Mouse (Mus musculus) cerebellum, postnatal 14 days (tissue): ENCODE measurements around the gene Epdr1.

ENCODE experiments used
- DNase-seq, 2 experiments: peaks; one replicate each; pipeline ENCODE4 v3.0.0; 2021; ENCODE audit warnings: mixed read lengths in 2 of 2

The Epdr1 gene

DNA sequence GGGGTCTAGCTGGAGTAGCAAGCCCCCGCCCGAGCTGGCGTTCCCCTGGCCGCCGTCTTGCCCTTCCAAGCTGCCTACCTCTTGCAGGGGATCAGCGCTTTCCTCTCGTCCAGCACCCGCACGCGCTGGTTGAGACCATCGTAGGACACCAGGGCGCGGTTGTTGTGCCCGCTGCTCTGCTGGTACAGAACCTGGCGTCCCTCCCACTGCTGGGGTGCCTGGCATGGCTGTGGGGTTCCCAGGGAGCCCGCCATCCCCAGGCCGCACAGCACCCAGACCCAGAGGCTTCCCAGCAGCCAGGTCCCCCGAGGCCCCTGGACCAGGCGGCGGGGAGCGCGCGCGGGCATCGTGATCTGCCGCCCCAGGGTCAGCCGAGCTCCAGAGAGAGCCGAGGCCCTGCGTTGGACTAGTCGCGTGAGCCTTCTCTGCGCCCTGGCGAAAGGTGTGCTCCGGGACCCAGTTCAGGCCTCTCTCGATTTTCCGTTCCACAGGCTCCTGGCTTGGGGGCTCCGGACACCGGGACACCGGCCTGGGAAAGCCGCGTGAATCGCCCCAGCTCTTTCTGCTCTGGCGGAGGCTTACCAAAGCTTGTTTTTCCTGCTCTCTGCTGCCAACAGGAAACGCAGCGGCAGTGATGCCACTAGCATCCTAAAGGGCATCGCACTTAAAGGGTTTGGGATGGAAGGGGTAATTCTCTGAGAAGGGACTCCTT, at the start of gene Epdr1:
TSS of gene Epdr1 (minus strand) at position 712 of the 712 bp plus-strand sequence.
- peak; percentile 85 to 88 for DNase-seq

- no peak for DNase-seq
Observed at GRCm38 (mm10) chr13:19668355-19669140, 48.8 kb upstream of the Epdr1 start.

DNA sequence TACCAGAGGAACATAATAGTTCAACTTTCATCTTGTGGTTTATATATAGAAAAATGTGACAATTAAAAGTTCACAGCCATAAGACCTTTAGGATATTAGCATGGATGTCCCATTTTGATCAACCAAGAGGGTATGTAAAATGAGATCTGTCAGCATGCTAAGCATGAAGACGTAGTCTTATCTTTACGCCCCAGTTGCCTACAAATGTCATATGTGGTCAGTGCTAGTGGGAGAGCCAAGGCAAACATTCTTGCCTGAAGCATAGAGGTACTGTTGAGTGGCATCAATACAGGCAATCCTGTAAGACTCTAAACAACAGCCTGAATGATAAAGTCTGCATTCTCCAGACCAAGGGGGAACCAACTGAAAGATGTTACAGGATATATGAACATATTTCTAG, 32.7 kb upstream of the Epdr1 start:
- no peak for DNase-seq

GRCm38 (mm10) chr13:19649824-19650223, 30.1 kb upstream of the Epdr1 start:
- no peak for DNase-seq

DNA sequence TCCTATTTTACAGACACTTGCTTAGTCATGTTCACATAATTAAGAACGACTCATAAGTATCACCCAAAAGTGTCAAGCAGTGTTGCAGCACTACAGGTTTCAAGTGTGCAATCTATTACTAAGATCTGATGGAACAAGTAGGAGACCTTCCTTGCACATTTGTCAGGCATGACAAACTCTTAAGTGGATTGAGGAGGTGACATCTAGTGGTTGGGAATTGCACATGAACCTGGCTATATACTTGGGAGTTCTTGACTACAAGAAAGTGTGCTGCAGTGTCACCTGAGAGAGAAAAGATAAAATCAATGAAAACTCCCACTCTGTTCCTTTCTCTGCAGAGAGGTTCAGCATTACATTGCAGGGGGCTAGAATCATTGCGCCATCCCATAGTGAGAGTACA, 24.5 kb upstream of the Epdr1 start:
- DNase-seq: peak in 1 of 2 experiments; percentile 22

- no peak for DNase-seq
Observed at GRCm38 (mm10) chr13:19643519-19643918, 23.8 kb upstream of the Epdr1 start.

GRCm38 (mm10) chr13:19640203-19640851, 20.6 kb upstream of the Epdr1 start:
- DNase-seq: peak; percentile 28 to 44

DNA sequence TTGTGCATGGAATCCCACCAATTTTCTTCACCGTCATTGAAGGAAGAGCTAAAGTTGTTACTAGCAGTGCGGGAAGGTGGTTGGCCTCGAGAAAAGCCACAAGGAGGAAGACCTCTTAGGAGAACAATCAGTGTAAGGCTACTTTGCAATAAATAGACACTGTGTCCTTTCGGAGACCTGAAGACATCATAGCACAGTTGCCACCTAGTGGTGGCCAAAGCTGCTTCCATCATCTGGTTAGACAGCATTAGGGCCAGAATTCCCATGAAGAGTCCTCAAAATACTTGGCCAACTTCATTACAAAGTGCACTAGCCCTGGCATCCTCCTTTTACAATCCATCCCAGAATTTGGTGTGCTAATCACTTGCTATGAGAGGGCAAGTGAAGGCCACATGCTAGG, 16.4 kb upstream of the Epdr1 start:
- peak; percentile 52 to 55 for DNase-seq

- no peak for DNase-seq
Observed at GRCm38 (mm10) chr13:19630768-19631709, 11.3 kb upstream of the Epdr1 start.

DNA sequence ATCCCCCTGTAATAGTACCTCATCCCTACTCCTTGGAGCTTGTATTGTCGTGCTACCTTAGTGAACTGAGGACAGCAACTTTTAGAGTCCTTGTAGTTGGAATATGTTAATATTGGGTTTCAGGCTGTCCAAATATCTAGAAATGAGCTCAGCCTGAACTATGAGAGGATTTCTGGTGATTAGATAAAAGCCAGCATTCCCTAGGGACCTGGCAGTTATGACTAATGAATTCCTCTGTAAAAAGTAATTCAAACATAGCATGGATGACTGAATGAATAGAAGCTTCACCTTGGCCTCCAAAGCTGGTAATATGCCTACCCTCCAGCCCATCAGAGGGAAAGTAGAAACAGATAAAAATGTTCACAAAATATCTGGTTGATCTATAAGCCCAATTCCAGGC, 6.7 kb upstream of the Epdr1 start:
- no peak for DNase-seq

DNA sequence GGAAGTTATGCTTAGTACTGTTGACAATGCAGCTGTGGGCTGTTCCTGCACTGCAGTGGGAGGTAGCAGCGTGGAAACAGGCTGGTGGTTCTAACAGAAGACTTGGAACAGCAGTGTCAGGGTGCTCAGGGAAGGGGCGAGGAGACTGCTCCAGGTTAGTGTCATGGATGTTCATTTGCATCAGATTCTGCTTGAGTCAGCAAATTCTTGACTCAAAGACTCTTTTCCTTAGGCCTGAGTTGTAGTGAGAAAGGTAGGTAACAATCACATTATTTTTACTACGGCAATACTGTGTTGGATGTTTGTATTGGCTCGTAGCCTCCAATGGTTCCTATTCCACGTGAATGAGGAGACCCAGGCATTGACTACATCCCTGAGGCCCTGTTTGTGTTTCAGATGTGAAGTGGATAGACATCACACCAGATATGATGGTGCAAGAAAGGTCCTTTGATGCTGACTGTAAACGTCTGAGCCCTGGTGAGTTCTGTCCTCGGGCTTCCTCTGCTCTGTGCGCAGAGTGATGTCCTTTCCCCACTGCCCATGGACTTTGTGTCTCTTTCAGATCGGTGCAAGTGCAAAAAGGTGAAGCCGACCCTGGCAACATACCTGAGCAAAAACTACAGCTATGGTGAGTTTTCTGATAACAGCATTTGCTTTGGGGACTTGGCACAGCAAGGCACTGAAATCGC, 5.0 kb upstream of the Epdr1 start:
- DNase-seq: no peak

- peak; percentile 32 to 47 for DNase-seq
Observed at GRCm38 (mm10) chr13:19623228-19623905, 3.6 kb upstream of the Epdr1 start.

- peak; percentile 52 to 61 for DNase-seq
Observed at GRCm38 (mm10) chr13:19622573-19623227, 3.0 kb upstream of the Epdr1 start, which contains the start of gene Sfrp4. TSS of gene Sfrp4 (plus strand) at chr13:19623104.

DNA sequence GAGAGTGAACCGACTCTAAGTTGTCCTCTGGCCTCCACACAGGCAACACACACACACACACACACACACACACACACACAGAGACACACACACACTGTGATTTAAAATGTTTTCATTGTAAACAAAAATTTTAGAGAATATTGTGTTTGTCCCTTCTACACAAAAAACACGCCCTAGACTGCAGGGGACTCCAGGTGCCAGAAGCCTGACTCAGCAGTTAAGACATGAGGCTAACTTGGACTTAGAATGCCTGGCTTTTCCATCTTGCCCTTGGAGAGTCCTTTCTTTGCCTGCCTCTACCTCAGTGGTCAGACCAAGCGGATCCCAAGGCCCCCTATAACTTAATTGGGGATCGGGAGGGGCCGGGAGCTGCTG, 899 bp downstream of the Epdr1 start:
- no peak for DNase-seq

GRCm38 (mm10) chr13:19618081-19618480, 1.6 kb downstream of the Epdr1 start:
- peak; percentile 45 to 51 for DNase-seq

- no peak for DNase-seq
Observed at GRCm38 (mm10) chr13:19614311-19614710, 5.4 kb downstream of the Epdr1 start.

DNA sequence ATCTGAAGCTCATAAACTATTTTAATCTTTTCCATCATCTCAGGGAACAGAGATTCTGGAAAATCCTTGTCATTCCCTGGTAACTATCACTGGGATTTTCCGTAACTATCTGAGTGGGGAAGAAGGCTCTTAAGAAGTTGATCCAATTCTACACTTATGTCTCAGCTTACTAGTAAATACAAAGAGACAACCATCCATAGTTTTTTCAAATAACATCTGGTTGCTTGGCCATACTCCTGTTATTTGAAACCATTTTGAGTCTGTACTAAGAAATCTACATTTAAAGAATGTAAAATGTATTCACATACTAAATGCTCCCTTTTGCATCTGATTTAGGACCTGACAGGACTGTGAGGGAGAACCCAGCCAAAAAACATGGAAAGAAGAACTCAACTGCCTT, 6.3 kb downstream of the Epdr1 start:
- DNase-seq: no peak

GRCm38 (mm10) chr13:19612963-19613362, 6.8 kb downstream of the Epdr1 start:
- no peak for DNase-seq

DNA sequence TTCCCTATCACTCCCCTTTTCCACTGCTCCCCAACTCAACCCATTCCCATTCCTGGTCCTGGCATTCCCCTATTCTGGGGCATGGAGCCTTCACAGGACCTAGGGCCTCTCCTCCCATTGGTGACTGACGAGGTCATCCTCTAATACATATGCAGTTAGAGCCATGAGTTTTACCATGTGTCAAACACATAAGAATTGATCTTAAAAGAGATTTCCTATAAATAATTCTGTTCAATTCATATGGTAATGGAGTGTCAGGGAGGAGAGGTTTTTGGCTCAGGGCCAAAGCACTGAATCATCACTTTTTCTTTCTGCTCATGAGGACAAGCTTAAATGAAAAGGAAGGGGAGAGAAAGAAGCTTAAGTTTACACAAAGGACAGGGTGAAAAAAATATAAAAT, 7.4 kb downstream of the Epdr1 start:
- DNase-seq: peak; percentile 42 to 45

- DNase-seq: no peak
Observed at GRCm38 (mm10) chr13:19608120-19608519, 11.6 kb downstream of the Epdr1 start.

- DNase-seq: no peak
Observed at GRCm38 (mm10) chr13:19604916-19605315, 14.8 kb downstream of the Epdr1 start.
